Mouse (Mus musculus) embryonic facial prominence, embryonic 15.5 days (tissue): ENCODE data around the gene Alyref2. TPM values are rescaled to one million over a fixed set of nuclear protein-coding genes. Genes with fewer than 3 reads are reported as not detected.

Experiments
- ATAC-seq: fragments of 200-750 bp; cut with Nextera tagmentation; 2 replicates; pipeline ENCODE4 v1.8.0; 2017; ENCODE audit warnings: low read depth, moderate TSS enrichment; ENCODE audit not compliant: insufficient number of reproducible peaks, low FRiP score, low TSS enrichment
- H3K27ac ChIP-seq: fragments of 300-500 bp; sonication (generic); replicated peaks from 2 replicates; pipeline ENCODE4 v1.5.1; 2015; ENCODE audit warnings: mild to moderate bottlenecking, inconsistent platforms
- H3K27me3 ChIP-seq: fragments of 300-500 bp; sonication (generic); 2 replicates; pipeline ENCODE4 v1.6.1; 2015; ENCODE audit warnings: inconsistent platforms
- H3K36me3 ChIP-seq: fragments of 300-500 bp; sonication (generic); 2 replicates; pipeline ENCODE4 v1.6.1; 2015; ENCODE audit warnings: mild to moderate bottlenecking, inconsistent platforms
- H3K4me1 ChIP-seq: fragments of 300-500 bp; sonication (generic); 2 replicates; pipeline ENCODE4 v1.6.1; 2015; ENCODE audit warnings: inconsistent platforms
- H3K4me2 ChIP-seq: fragments of 300-500 bp; sonication (generic); replicated peaks from 2 replicates; pipeline ENCODE4 v1.6.1; 2015; ENCODE audit warnings: mild to moderate bottlenecking, inconsistent platforms
- H3K4me3 ChIP-seq: fragments of 300-500 bp; sonication (generic); replicated peaks from 2 replicates; pipeline ENCODE4 v1.5.1; 2015; ENCODE audit warnings: mild to moderate bottlenecking, inconsistent platforms
- H3K9ac ChIP-seq: fragments of 300-500 bp; sonication (generic); 2 replicates; pipeline ENCODE4 v1.6.1; 2015; ENCODE audit warnings: inconsistent platforms
- H3K9me3 ChIP-seq: fragments of 300-500 bp; sonication (generic); replicated peaks from 2 replicates; pipeline ENCODE4 v1.6.1; 2016; ENCODE audit warnings: inconsistent platforms
- WGBS: fragments of 180-500 bp; shearing (Covaris S2); methylation state at CpG from one replicate; pipeline ENCODE4 v1.1.7; 2015; 5-methylcytosine and 5-hydroxymethylcytosine counted together
- polyA plus RNA-seq: library from polyadenylated mRNA; unstranded; fragments of >200 nt; fragmentation: Nextera tagmentation; extraction: Ambion mirVana; gene quantifications from 2 replicates; pipeline ENCODE4 v1.2.1, GENCODE M21; 2015

Gene Alyref2
- polyA plus RNA-seq, 1 experiment from 2014 or later = 16.8 TPM

DNA sequence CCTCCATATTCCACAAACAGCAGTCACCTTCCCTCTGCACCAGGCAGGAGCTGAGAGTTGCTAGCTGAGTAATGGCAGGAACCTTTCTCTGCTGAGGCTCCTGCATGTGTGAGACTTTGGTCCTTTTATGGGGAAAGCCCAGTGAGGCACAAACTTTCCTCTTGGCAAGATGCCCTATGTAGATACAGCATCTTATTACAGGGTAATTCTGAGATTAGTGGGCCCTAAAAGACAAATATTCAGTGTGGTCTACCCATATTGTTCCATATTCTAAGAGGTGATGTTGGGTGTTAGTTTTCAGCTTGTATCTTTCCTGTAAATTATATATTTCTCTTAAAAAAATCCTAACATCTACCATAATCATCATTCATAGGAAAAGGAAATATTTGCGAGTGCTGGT, 31.9 kb downstream of the Alyref2 start, which contains the start of gene Itln1:
Gene Itln1, minus strand, starts transcription at position 101 of the 400 bp plus-strand sequence.
- no peaks in the 10 kb centered on the region for H3K9me3 ChIP-seq
- no peaks in the 10 kb centered on the region for H3K36me3 ChIP-seq
- no peaks in the 10 kb centered on the region for H3K4me1 ChIP-seq
- ATAC-seq = no peak
- no peak within 1 kb of the TSS for H3K9ac ChIP-seq
- no peak within 1 kb of the TSS for H3K27ac ChIP-seq
- H3K27me3 ChIP-seq = no peaks in the 10 kb centered on the region
- H3K4me3 ChIP-seq = no peak within 1 kb of the TSS
- H3K4me2 ChIP-seq = no peak within 1 kb of the TSS
- WGBS = 93% methylated on average over 1 of the region's 1 CpGs

DNA sequence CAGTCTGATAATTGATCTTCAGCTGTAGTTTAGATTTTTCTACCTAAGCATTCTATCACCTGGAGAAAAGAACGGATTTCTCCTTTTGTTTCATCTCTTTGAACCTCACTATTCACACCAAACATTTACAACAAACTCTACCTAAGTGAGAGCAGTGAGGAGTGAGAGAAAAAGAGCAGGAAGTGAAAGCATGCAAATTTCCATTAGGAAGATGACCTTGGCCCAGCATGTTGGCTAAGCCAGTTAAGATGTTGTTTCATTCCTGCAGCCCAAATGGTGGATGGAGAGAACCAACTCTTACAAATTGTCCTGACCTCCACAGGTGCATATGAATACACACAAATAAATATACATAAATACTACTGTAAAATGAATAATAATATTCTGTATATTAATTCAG, 37.4 kb downstream of the Alyref2 start:
- no peak for ATAC-seq
- H3K4me2 ChIP-seq = no peak overlapping the region
- no peak overlapping the region for H3K4me3 ChIP-seq
- H3K4me1 ChIP-seq = no peaks in the 10 kb centered on the region
- H3K36me3 ChIP-seq = no peaks in the 10 kb centered on the region
- H3K27me3 ChIP-seq = no peaks in the 10 kb centered on the region
- no peak overlapping the region for H3K27ac ChIP-seq
- H3K9me3 ChIP-seq = no peaks in the 10 kb centered on the region
- H3K9ac ChIP-seq = no peak overlapping the region
- 77% methylated on average over 1 of the region's 1 CpGs for WGBS

DNA sequence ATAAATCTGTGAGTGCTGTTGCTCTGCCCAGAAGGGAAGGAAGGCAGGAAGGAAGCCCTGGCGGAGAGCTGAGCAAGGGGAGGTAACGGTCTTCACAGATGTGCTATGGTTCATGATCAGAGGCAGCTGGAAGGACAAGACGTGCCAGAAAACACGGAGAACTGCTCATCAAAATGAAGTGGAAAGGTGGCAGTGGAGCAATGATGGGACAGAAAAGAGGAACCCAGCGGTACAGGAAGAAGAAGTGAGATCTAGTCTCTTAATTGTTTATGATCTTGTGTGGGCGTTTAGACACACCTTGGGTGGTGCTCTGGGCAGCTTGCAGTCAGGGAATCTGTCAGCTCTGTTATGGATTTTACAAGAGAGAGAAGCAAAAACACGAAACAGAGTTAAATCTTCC, 48.0 kb downstream of the Alyref2 start:
- no peak overlapping the region for H3K4me3 ChIP-seq
- no peaks in the 10 kb centered on the region for H3K9me3 ChIP-seq
- no peak overlapping the region for H3K27ac ChIP-seq
- no peaks in the 10 kb centered on the region for H3K36me3 ChIP-seq
- no peaks in the 10 kb centered on the region for H3K4me1 ChIP-seq
- no peak overlapping the region for H3K9ac ChIP-seq
- no peak for ATAC-seq
- H3K27me3 ChIP-seq = no peaks in the 10 kb centered on the region
- H3K4me2 ChIP-seq = no peak overlapping the region
- WGBS = 77% methylated on average over 7 of the region's 7 CpGs

DNA sequence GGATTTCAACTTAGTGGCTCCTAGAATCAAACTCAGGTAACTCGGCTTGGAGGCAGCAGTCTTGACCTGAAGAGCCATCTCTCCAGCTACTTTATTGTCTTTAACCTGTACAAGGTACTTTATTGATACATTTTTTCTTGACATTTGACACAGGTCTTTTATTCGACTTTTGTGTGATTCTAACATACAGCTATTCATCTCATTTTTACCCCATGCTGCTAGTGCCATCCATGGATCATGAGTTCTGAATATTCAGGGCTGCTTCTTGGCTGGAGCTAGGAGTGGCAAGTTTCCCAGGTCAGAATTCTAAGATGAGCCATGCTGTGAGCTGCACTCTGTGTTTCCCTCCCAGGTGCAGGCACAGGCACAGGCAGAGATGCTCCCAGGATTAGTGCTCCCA, 49.0 kb downstream of the Alyref2 start:
- Histone ChIP-seq H3K9ac (no peak overlapping the region), H3K9me3 (no peaks in the 10 kb centered on the region), H3K36me3 (no peaks in the 10 kb centered on the region), H3K4me1 (no peaks in the 10 kb centered on the region), H3K27ac (no peak overlapping the region), H3K27me3 (no peaks in the 10 kb centered on the region), H3K4me3 (no peak overlapping the region), H3K4me2 (no peak overlapping the region)
- no peak for ATAC-seq
- 81% methylated on average over 2 of the region's 2 CpGs for WGBS

DNA sequence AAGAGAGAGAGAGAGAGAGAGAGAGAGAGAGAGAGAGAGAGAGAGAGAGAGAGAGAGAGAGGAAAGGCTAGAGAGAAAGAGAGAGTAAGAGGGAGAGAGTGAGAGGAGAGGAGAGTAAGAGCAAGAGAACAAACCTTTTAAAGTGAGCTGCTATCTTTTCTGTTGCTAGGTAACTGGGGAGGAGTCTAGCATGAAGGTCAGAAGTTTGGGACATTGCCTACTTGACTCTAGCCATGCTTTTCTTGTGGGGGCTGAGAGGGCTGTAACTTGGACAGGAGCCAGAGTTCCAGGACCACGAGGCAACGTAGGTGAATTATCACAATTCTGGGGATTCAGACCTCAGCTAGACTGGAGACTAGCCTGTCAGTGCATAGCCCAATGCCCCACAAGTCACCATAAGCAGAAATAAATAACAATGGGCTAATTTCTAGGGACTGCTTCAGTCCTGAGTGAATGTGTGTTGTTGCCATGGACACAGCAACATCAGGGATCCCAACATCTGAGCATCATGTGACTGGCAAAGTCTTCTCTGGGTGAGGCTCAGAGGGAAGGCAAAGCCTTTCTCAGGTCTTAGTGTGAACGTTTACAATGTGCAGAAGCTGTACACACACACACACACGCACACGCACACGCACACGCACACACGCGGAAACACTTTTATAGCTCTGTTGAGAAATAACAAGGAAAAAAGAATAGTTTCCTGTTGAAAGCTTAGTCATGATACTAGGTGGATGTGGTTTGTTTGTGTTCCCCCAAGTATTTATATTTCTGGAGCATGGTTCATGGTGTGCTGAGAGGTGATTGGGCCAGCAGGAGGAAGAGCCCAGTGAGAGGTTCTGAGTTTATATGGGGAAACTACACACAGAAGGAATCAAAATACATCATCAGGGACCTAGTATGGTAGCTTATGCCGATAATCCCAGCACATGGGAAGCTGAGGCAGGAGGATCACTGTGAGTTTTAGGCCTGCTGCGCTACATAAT, 50.4 kb downstream of the Alyref2 start:
- Histone ChIP-seq H3K27ac (no peak overlapping the region), H3K9me3 (no peaks in the 10 kb centered on the region), H3K4me2 (no peak overlapping the region), H3K4me3 (no peak overlapping the region), H3K4me1 (no peaks in the 10 kb centered on the region), H3K9ac (no peak overlapping the region), H3K36me3 (no peaks in the 10 kb centered on the region), H3K27me3 (no peaks in the 10 kb centered on the region)
- WGBS = 80% methylated on average over 11 of the region's 11 CpGs
- no peak for ATAC-seq

Other genes starting within 250 kb of the Alyref2 start
- gene B4galt3, start 233.2 kb upstream of the Alyref2 start, polyA plus RNA-seq = 75.5 and 86.7 TPM in 2 replicates
- 56.9 and 58.2 TPM in 2 replicates for gene Ppox, start 222.3 kb upstream of the Alyref2 start, polyA plus RNA-seq
- gene Usp21, start 215.5 kb upstream of the Alyref2 start, polyA plus RNA-seq = 85.1 and 91.1 TPM in 2 replicates
- gene Ufc1, start 208.5 kb upstream of the Alyref2 start, polyA plus RNA-seq = 107 and 112 TPM in 2 replicates
- 53.2 and 55.1 TPM in 2 replicates for gene Dedd, start 174.3 kb upstream of the Alyref2 start, polyA plus RNA-seq
- 41.7 and 44.7 TPM in 2 replicates for gene Nit1, start 157.8 kb upstream of the Alyref2 start, polyA plus RNA-seq
- gene Pfdn2, start 157.8 kb upstream of the Alyref2 start, polyA plus RNA-seq = 95.9 and 105 TPM in 2 replicates
- gene Klhdc9, start 142.7 kb upstream of the Alyref2 start, polyA plus RNA-seq = 4.5 and 9.1 TPM in 2 replicates
- gene Nectin4, start 133.4 kb upstream of the Alyref2 start, polyA plus RNA-seq = 39.0 and 43.7 TPM in 2 replicates
- gene Arhgap30, start 114.5 kb upstream of the Alyref2 start, polyA plus RNA-seq = 2.6 and 3.1 TPM in 2 replicates
- 74.6 and 85.2 TPM in 2 replicates for gene Usf1, start 92.2 kb upstream of the Alyref2 start, polyA plus RNA-seq
- gene Tstd1, start 84.6 kb upstream of the Alyref2 start, polyA plus RNA-seq = 8.1 and 11.8 TPM in 2 replicates
- 66.5 and 73.3 TPM in 2 replicates for gene F11r, start 65.9 kb upstream of the Alyref2 start, polyA plus RNA-seq
- 0.44 and 0.60 TPM in 2 replicates for gene Itln1, start 31.8 kb downstream of the Alyref2 start, polyA plus RNA-seq
- 0.17 and 0.21 TPM in 2 replicates for gene Cd244a, start 55.7 kb downstream of the Alyref2 start, polyA plus RNA-seq
- gene Ly9, start 103.9 kb downstream of the Alyref2 start, polyA plus RNA-seq = 0.84 and 1.1 TPM in 2 replicates
- 0.20 and 0.25 TPM in 2 replicates for gene Slamf7, start 149.6 kb downstream of the Alyref2 start, polyA plus RNA-seq
- 4.1 and 5.5 TPM in 2 replicates for gene Cd48, start 178.5 kb downstream of the Alyref2 start, polyA plus RNA-seq